Mouse (Mus musculus): ENCODE results near the gene Gpr37. TPM values are rescaled to one million over a fixed set of nuclear protein-coding genes. Genes with fewer than 3 reads are reported as not detected.

The Gpr37 gene
- polyA plus RNA-seq, 1 experiment from 2014 or later = 0.20 TPM

- Histone ChIP-seq H3K36me3 (ENCODE audit: control insufficient read depth, insufficient read depth, low read length) (no peaks in the 10 kb centered on the region), H3K4me1 (ENCODE audit: control insufficient read depth, insufficient read depth, low read length) (0 out of 2 replicates have a peak, but pooled peaks cover 6% of the 10 kb centered on the region), H3K27me3 (ENCODE audit: control insufficient read depth, insufficient read depth, low read length) (peaks cover 15% of the 10 kb centered on the region), H3K4me3 (ENCODE audit: low read length) (peak overlapping the region; percentile 38), H3K27ac (ENCODE audit: low read depth, low read length) (no peak overlapping the region), H3K4me2 (replicated peaks; ENCODE audit: low read depth, low read length) (peak overlapping the region; percentile 86), H3K9me3 (ENCODE audit: control insufficient read depth, low read length) (no peaks in the 10 kb centered on the region), H3K9ac (ENCODE audit: low read depth, low read length) (peak overlapping the region; percentile 4; the same call in 1 of the 2 replicates)
- ATAC-seq (ENCODE audit: low FRiP score, low TSS enrichment) = peak; percentile 41; the same call in 1 of the 2 replicates
- WGBS = 3% methylated on average over 25 of the region's 25 CpGs
Measured at GRCm38 (mm10) chr6:25688927-25689519, 1.5 kb downstream of the Gpr37 start.

GRCm38 (mm10) chr6:25686760-25687200 lies 3.7 kb downstream of the Gpr37 start:
- ATAC-seq (ENCODE audit: low FRiP score, low TSS enrichment) = no peak
- 62% methylated on average over 3 of the region's 3 CpGs for WGBS
- no peak overlapping the region for H3K4me3 ChIP-seq (ENCODE audit: low read length)

GRCm38 (mm10) chr6:25684391-25684790 lies 6.1 kb downstream of the Gpr37 start:
- Histone ChIP-seq H3K4me3 (ENCODE audit: low read length) (no peak overlapping the region), H3K9me3 (ENCODE audit: control insufficient read depth, low read length) (no peaks in the 10 kb centered on the region), H3K9ac (ENCODE audit: low read depth, low read length) (no peak overlapping the region), H3K4me1 (ENCODE audit: control insufficient read depth, insufficient read depth, low read length) (0 out of 2 replicates have a peak, but pooled peaks cover 6% of the 10 kb centered on the region), H3K27me3 (ENCODE audit: control insufficient read depth, insufficient read depth, low read length) (peaks cover 15% of the 10 kb centered on the region), H3K27ac (ENCODE audit: low read depth, low read length) (no peak overlapping the region), H3K36me3 (ENCODE audit: control insufficient read depth, insufficient read depth, low read length) (no peaks in the 10 kb centered on the region), H3K4me2 (replicated peaks; ENCODE audit: low read depth, low read length) (no peak overlapping the region)
- WGBS = 84% methylated on average over 2 of the region's 2 CpGs
- no peak for ATAC-seq (ENCODE audit: low FRiP score, low TSS enrichment)

More at GRCm38 (mm10) chr6:25686760-25687200, 3.7 kb downstream of the Gpr37 start:
- H3K27ac ChIP-seq (ENCODE audit: low read depth, low read length) = no peak overlapping the region
- H3K9me3 ChIP-seq (ENCODE audit: control insufficient read depth, low read length) = no peaks in the 10 kb centered on the region
- H3K36me3 ChIP-seq (ENCODE audit: control insufficient read depth, insufficient read depth, low read length) = no peaks in the 10 kb centered on the region
- H3K4me1 ChIP-seq (ENCODE audit: control insufficient read depth, insufficient read depth, low read length) = 0 out of 2 replicates have a peak, but pooled peaks cover 6% of the 10 kb centered on the region
- H3K9ac ChIP-seq (ENCODE audit: low read depth, low read length) = no peak overlapping the region
- H3K4me2 ChIP-seq (replicated peaks; ENCODE audit: low read depth, low read length) = no peak overlapping the region
- peaks cover 15% of the 10 kb centered on the region for H3K27me3 ChIP-seq (ENCODE audit: control insufficient read depth, insufficient read depth, low read length)

- ATAC-seq (ENCODE audit: low FRiP score, low TSS enrichment) = no peak
- Histone ChIP-seq H3K9ac (ENCODE audit: low read depth, low read length) (no peak overlapping the region), H3K4me3 (ENCODE audit: low read length) (no peak overlapping the region), H3K36me3 (ENCODE audit: control insufficient read depth, insufficient read depth, low read length) (no peaks in the 10 kb centered on the region), H3K27ac (ENCODE audit: low read depth, low read length) (no peak overlapping the region), H3K9me3 (ENCODE audit: control insufficient read depth, low read length) (no peaks in the 10 kb centered on the region), H3K4me1 (ENCODE audit: control insufficient read depth, insufficient read depth, low read length) (no peaks in the 10 kb centered on the region), H3K4me2 (replicated peaks; ENCODE audit: low read depth, low read length) (no peak overlapping the region), H3K27me3 (ENCODE audit: control insufficient read depth, insufficient read depth, low read length) (no peaks in the 10 kb centered on the region)
- WGBS = 87% methylated on average over 4 of the region's 4 CpGs
Measured at GRCm38 (mm10) chr6:25675111-25675510, 15.4 kb downstream of the Gpr37 start.

- no peak for ATAC-seq (ENCODE audit: low FRiP score, low TSS enrichment)
- WGBS = 71% methylated on average over 3 of the region's 3 CpGs
- Histone ChIP-seq H3K36me3 (ENCODE audit: control insufficient read depth, insufficient read depth, low read length) (no peaks in the 10 kb centered on the region), H3K9ac (ENCODE audit: low read depth, low read length) (no peak overlapping the region), H3K4me2 (replicated peaks; ENCODE audit: low read depth, low read length) (no peak overlapping the region), H3K9me3 (ENCODE audit: control insufficient read depth, low read length) (no peaks in the 10 kb centered on the region), H3K27ac (ENCODE audit: low read depth, low read length) (no peak overlapping the region), H3K4me1 (ENCODE audit: control insufficient read depth, insufficient read depth, low read length) (no peaks in the 10 kb centered on the region), H3K4me3 (ENCODE audit: low read length) (no peak overlapping the region), H3K27me3 (ENCODE audit: control insufficient read depth, insufficient read depth, low read length) (no peaks in the 10 kb centered on the region)
Measured at GRCm38 (mm10) chr6:25673801-25674200, 16.7 kb downstream of the Gpr37 start.

GRCm38 (mm10) chr6:25670150-25670549 lies 20.4 kb downstream of the Gpr37 start:
- no peaks in the 10 kb centered on the region for H3K27me3 ChIP-seq (ENCODE audit: control insufficient read depth, insufficient read depth, low read length)
- no peak for ATAC-seq (ENCODE audit: low FRiP score, low TSS enrichment)
- no peak overlapping the region for H3K27ac ChIP-seq (ENCODE audit: low read depth, low read length)
- no peak overlapping the region for H3K4me2 ChIP-seq (replicated peaks; ENCODE audit: low read depth, low read length)
- no peak overlapping the region for H3K9ac ChIP-seq (ENCODE audit: low read depth, low read length)
- H3K4me3 ChIP-seq (ENCODE audit: low read length) = no peak overlapping the region
- WGBS = 66% methylated on average over 4 of the region's 4 CpGs
- H3K4me1 ChIP-seq (ENCODE audit: control insufficient read depth, insufficient read depth, low read length) = no peaks in the 10 kb centered on the region
- H3K36me3 ChIP-seq (ENCODE audit: control insufficient read depth, insufficient read depth, low read length) = no peaks in the 10 kb centered on the region
- no peaks in the 10 kb centered on the region for H3K9me3 ChIP-seq (ENCODE audit: control insufficient read depth, low read length)

GRCm38 (mm10) chr6:25663942-25664341 lies 26.6 kb downstream of the Gpr37 start:
- WGBS = 86% methylated on average over 2 of the region's 2 CpGs
- Histone ChIP-seq H3K4me1 (ENCODE audit: control insufficient read depth, insufficient read depth, low read length) (no peaks in the 10 kb centered on the region), H3K4me3 (ENCODE audit: low read length) (no peak overlapping the region), H3K27me3 (ENCODE audit: control insufficient read depth, insufficient read depth, low read length) (no peaks in the 10 kb centered on the region), H3K4me2 (replicated peaks; ENCODE audit: low read depth, low read length) (no peak overlapping the region), H3K9ac (ENCODE audit: low read depth, low read length) (no peak overlapping the region), H3K36me3 (ENCODE audit: control insufficient read depth, insufficient read depth, low read length) (no peaks in the 10 kb centered on the region), H3K9me3 (ENCODE audit: control insufficient read depth, low read length) (no peaks in the 10 kb centered on the region), H3K27ac (ENCODE audit: low read depth, low read length) (no peak overlapping the region)
- no peak for ATAC-seq (ENCODE audit: low FRiP score, low TSS enrichment)

GRCm38 (mm10) chr6:25659924-25660675 lies 30.4 kb downstream of the Gpr37 start:
- H3K27me3 ChIP-seq (ENCODE audit: control insufficient read depth, insufficient read depth, low read length) = no peaks in the 10 kb centered on the region
- H3K36me3 ChIP-seq (ENCODE audit: control insufficient read depth, insufficient read depth, low read length) = no peaks in the 10 kb centered on the region
- no peak overlapping the region for H3K9ac ChIP-seq (ENCODE audit: low read depth, low read length)
- H3K27ac ChIP-seq (ENCODE audit: low read depth, low read length) = no peak overlapping the region
- 89% methylated on average over 3 of the region's 3 CpGs for WGBS
- ATAC-seq (ENCODE audit: low FRiP score, low TSS enrichment) = no peak
- H3K4me3 ChIP-seq (ENCODE audit: low read length) = no peak overlapping the region
- H3K4me1 ChIP-seq (ENCODE audit: control insufficient read depth, insufficient read depth, low read length) = no peaks in the 10 kb centered on the region
- no peaks in the 10 kb centered on the region for H3K9me3 ChIP-seq (ENCODE audit: control insufficient read depth, low read length)
- no peak overlapping the region for H3K4me2 ChIP-seq (replicated peaks; ENCODE audit: low read depth, low read length)
